Mouse (Mus musculus): Measurements from ENCODE around the gene Eva1b. TPM values are rescaled to one million over a fixed set of nuclear protein-coding genes. Genes with fewer than 3 reads are reported as not detected.
"Not testable (repeated sequence)": the region's sequence is repeated elsewhere in the genome, so short reads cannot be mapped to it uniquely, and the experiment has no call there.

Gene Eva1b
- polyA plus RNA-seq, 1 experiment: 28.6 TPM

GRCm38 (mm10) chr4:126166084-126166483 lies 18.5 kb downstream of the Eva1b start:
- Histone ChIP-seq H3K79me2 (ENCODE audit: control insufficient read depth, insufficient read depth) (peaks cover 4% of the 10 kb centered on the region), H3K36me3 (ENCODE audit: control insufficient read depth, insufficient read depth) (peaks cover 38% of the 10 kb centered on the region), H3K4me2 (ENCODE audit: low read depth) (no peak overlapping the region), H3ac (ENCODE audit: control insufficient read depth, insufficient read length) (no peak overlapping the region), H3K4me3 (no peak overlapping the region), H3K27me3 (ENCODE audit: control insufficient read depth, insufficient read depth, insufficient read length) (no peaks in the 10 kb centered on the region)
- TF ChIP-seq E2F4 (IDR thresholded peaks at IDR 0.05; ENCODE audit: insufficient read depth) (no peak), MYOG (IDR thresholded peaks at IDR 0.05; ENCODE audit: control insufficient read depth in 1 of 3, insufficient read depth in 1 of 3, insufficient read length in 2 of 3, low read depth in 2 of 3) (no peak)

- no peak overlapping the region for H3ac ChIP-seq (ENCODE audit: control insufficient read depth, insufficient read length)
- H3K36me3 ChIP-seq (ENCODE audit: control insufficient read depth, insufficient read depth): peaks cover 65% of the 10 kb centered on the region
- no peak overlapping the region for H3K4me3 ChIP-seq
- no peaks in the 10 kb centered on the region for H3K27me3 ChIP-seq (ENCODE audit: control insufficient read depth, insufficient read depth, insufficient read length)
- TF ChIP-seq MYOG (IDR thresholded peaks at IDR 0.05; ENCODE audit: control insufficient read depth in 1 of 3, insufficient read depth in 1 of 3, insufficient read length in 2 of 3, low read depth in 2 of 3): no peak
- TF ChIP-seq CEBPB (IDR thresholded peaks at IDR 0.05; ENCODE audit: insufficient read depth, poor library complexity, severe bottlenecking): no peak
- TF ChIP-seq MYOD1 (IDR thresholded peaks at IDR 0.05; ENCODE audit: control insufficient read depth in 1 of 3, insufficient read length in 2 of 3, low read depth in 2 of 3): no peak
- no peak for TF ChIP-seq MAX (IDR thresholded peaks at IDR 0.05; ENCODE audit: low read depth)
- TF ChIP-seq REST (IDR thresholded peaks at IDR 0.05; ENCODE audit: insufficient read depth, insufficient read length): no peak
- no peak for TF ChIP-seq E2F4 (IDR thresholded peaks at IDR 0.05; ENCODE audit: insufficient read depth)
- no peak for TF ChIP-seq TCF3 (IDR thresholded peaks at IDR 0.05; ENCODE audit: insufficient read length, low read depth)
- no peak for TF ChIP-seq TCF12 (IDR thresholded peaks at IDR 0.05; ENCODE audit: insufficient read depth, poor library complexity, severe bottlenecking)
- no peak for TF ChIP-seq POLR2A (IDR thresholded peaks at IDR 0.05; ENCODE audit: insufficient read length, low read depth)
- TF ChIP-seq POLR2AphosphoS2 (IDR thresholded peaks at IDR 0.05; ENCODE audit: insufficient read length, low read depth): no peak
- TF ChIP-seq SRF (IDR thresholded peaks at IDR 0.05; ENCODE audit: control insufficient read depth, insufficient read length, low read depth): no peak
- no peak for TF ChIP-seq USF1 (IDR thresholded peaks at IDR 0.05; ENCODE audit: low read depth)
- peaks cover 7% of the 10 kb centered on the region for H3K79me2 ChIP-seq (ENCODE audit: control insufficient read depth, insufficient read depth)
- no peak overlapping the region for H3K4me2 ChIP-seq (ENCODE audit: low read depth)
Measured at GRCm38 (mm10) chr4:126168851-126169250, 21.3 kb downstream of the Eva1b start.

- H3K4me2 ChIP-seq (ENCODE audit: low read depth); H3K27me3 ChIP-seq (ENCODE audit: control insufficient read depth, insufficient read depth, insufficient read length); H3K79me2 ChIP-seq (ENCODE audit: control insufficient read depth, insufficient read depth); H3K4me3 ChIP-seq; H3ac ChIP-seq (ENCODE audit: control insufficient read depth, insufficient read length): not testable (repeated sequence)
- H3K36me3 ChIP-seq (ENCODE audit: control insufficient read depth, insufficient read depth): peaks cover 78% of the 10 kb centered on the region
Measured at GRCm38 (mm10) chr4:126170737-126171136, 23.2 kb downstream of the Eva1b start.

GRCm38 (mm10) chr4:126173800-126174199 lies 26.3 kb downstream of the Eva1b start:
- no peak overlapping the region for H3ac ChIP-seq (ENCODE audit: control insufficient read depth, insufficient read length)
- TF ChIP-seq TCF12 (IDR thresholded peaks at IDR 0.05; ENCODE audit: insufficient read depth, poor library complexity, severe bottlenecking) (no peak), MYOD1 (IDR thresholded peaks at IDR 0.05; ENCODE audit: control insufficient read depth in 1 of 3, insufficient read length in 2 of 3, low read depth in 2 of 3) (no peak), USF1 (IDR thresholded peaks at IDR 0.05; ENCODE audit: low read depth) (no peak), CEBPB (IDR thresholded peaks at IDR 0.05; ENCODE audit: insufficient read depth, poor library complexity, severe bottlenecking) (no peak), TCF3 (IDR thresholded peaks at IDR 0.05; ENCODE audit: insufficient read length, low read depth) (no peak), SRF (IDR thresholded peaks at IDR 0.05; ENCODE audit: control insufficient read depth, insufficient read length, low read depth) (no peak), MYOG (IDR thresholded peaks at IDR 0.05; ENCODE audit: control insufficient read depth in 1 of 3, insufficient read depth in 1 of 3, insufficient read length in 2 of 3, low read depth in 2 of 3) (no peak), REST (IDR thresholded peaks at IDR 0.05; ENCODE audit: insufficient read depth, insufficient read length) (no peak), POLR2A (IDR thresholded peaks at IDR 0.05; ENCODE audit: insufficient read length, low read depth) (no peak), POLR2AphosphoS2 (IDR thresholded peaks at IDR 0.05; ENCODE audit: insufficient read length, low read depth) (no peak), MAX (IDR thresholded peaks at IDR 0.05; ENCODE audit: low read depth) (no peak)
- H3K79me2 ChIP-seq (ENCODE audit: control insufficient read depth, insufficient read depth): peaks cover 12% of the 10 kb centered on the region

GRCm38 (mm10) chr4:126175980-126176379 lies 28.4 kb downstream of the Eva1b start:
- H3K4me2 ChIP-seq (ENCODE audit: low read depth); H3K27me3 ChIP-seq (ENCODE audit: control insufficient read depth, insufficient read depth, insufficient read length); H3K4me3 ChIP-seq; H3ac ChIP-seq (ENCODE audit: control insufficient read depth, insufficient read length): not testable (repeated sequence)
- Histone ChIP-seq H3K36me3 (ENCODE audit: control insufficient read depth, insufficient read depth) (peaks cover 75% of the 10 kb centered on the region), H3K79me2 (ENCODE audit: control insufficient read depth, insufficient read depth) (peaks cover 22% of the 10 kb centered on the region)

More at GRCm38 (mm10) chr4:126173800-126174199, 26.3 kb downstream of the Eva1b start:
- Histone ChIP-seq H3K4me3 (no peak overlapping the region), H3K27me3 (ENCODE audit: control insufficient read depth, insufficient read depth, insufficient read length) (no peaks in the 10 kb centered on the region), H3K4me2 (ENCODE audit: low read depth) (no peak overlapping the region), H3K36me3 (ENCODE audit: control insufficient read depth, insufficient read depth) (peaks cover 77% of the 10 kb centered on the region)
